Mouse (Mus musculus) heart, adult 2 months (tissue): ENCODE measurements at regions not wholly inside any gene's neighbourhood (a gene's known extent, or its start where the extent isn't known, plus 50 kb on each side); places are given as distances from the start of the nearest gene placed in this dataset.

Experiments
- CTCF ChIP-seq: fragments of 200-600 bp; IDR thresholded peaks from 2 replicates; pipeline ENCODE4 v1.8.1; 2022; ENCODE audit warnings: antibody characterized with exemption, mild to moderate bottlenecking, moderate library complexity
- EP300 ChIP-seq: fragments of 200-500 bp; IDR thresholded peaks from 2 replicates; pipeline ENCODE4 v1.6.1; 2011; ENCODE audit warnings: low read depth, low read length, control low read depth; ENCODE audit not compliant: insufficient read depth
- POLR2A ChIP-seq: fragments of 200-500 bp; IDR thresholded peaks from 2 replicates; pipeline ENCODE4 v1.6.1; 2011; ENCODE audit warnings: mild to moderate bottlenecking, low read depth, low read length, control low read depth; ENCODE audit not compliant: insufficient read depth

DNA sequence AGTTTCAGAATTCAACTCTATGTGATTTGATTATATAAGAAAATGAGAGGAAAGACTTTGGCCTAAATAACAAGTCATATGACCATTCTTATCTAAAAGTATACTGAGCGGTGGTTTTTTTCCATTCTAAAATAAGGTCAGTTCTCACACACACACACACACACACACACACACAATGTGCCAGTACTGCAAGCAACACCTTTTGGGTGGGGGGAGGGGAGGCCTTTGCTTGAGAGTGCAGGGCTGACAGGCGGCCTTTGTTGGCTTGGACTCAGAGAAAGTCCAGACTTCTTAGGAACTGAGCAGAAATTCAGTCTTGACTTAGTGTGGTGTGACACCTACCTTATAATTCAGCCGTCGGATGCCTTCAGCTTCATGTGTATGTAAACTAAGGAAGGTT lies 475.6 kb upstream of the Gm19410 start:
- TF ChIP-seq POLR2A: no peak
- TF ChIP-seq CTCF: no peak
- no peak for TF ChIP-seq EP300
